Mouse (Mus musculus) forebrain, embryonic 14.5 days (tissue): Measurements from ENCODE around the gene Zfp839. TPM values are rescaled to one million over a fixed set of nuclear protein-coding genes. Genes with fewer than 3 reads are reported as not detected.

Experiments used
- ATAC-seq: fragments of 200-750 bp; cut with Nextera tagmentation; 2 replicates; pipeline ENCODE4 v1.8.0; 2017; ENCODE audit warnings: mild to moderate bottlenecking, moderate library complexity
- DNase-seq: peaks from one replicate; pipeline ENCODE4 v3.0.0-alpha.2; 2015; ENCODE audit warnings: low spot score
- H3K27ac ChIP-seq: fragments of 300-500 bp; sonication (generic); 2 replicates; pipeline ENCODE4 v1.5.1; 2014; ENCODE audit warnings: low read depth, mild to moderate bottlenecking, control low read depth, low read length, moderate library complexity
- H3K27me3 ChIP-seq: fragments of 300-500 bp; sonication (generic); replicated peaks from 2 replicates; pipeline ENCODE4 v1.6.1; 2014; ENCODE audit warnings: low read length, control low read depth, mixed read lengths; ENCODE audit not compliant: control insufficient read depth, insufficient read depth
- H3K36me3 ChIP-seq: fragments of 300-500 bp; sonication (generic); 2 replicates; pipeline ENCODE4 v1.6.1; 2014; ENCODE audit warnings: low read length, control low read depth; ENCODE audit not compliant: control insufficient read depth, insufficient read depth
- H3K4me1 ChIP-seq: fragments of 300-500 bp; sonication (generic); 2 replicates; pipeline ENCODE4 v1.6.1; 2014; ENCODE audit warnings: antibody characterized with exemption, low read length, control low read depth; ENCODE audit not compliant: control insufficient read depth, insufficient read depth
- H3K4me2 ChIP-seq: fragments of 300-500 bp; sonication (generic); 2 replicates; pipeline ENCODE4 v1.6.1; 2014; ENCODE audit warnings: mild to moderate bottlenecking, control low read depth, low read length
- H3K4me3 ChIP-seq: fragments of 300-500 bp; sonication (generic); 2 replicates; pipeline ENCODE4 v1.5.1; 2014; ENCODE audit warnings: low read depth, low read length, control low read depth
- H3K9ac ChIP-seq: fragments of 300-500 bp; sonication (generic); 2 replicates; pipeline ENCODE4 v1.6.1; 2014; ENCODE audit warnings: mild to moderate bottlenecking, low read length, control low read depth, moderate library complexity
- H3K9me3 ChIP-seq: fragments of 300-500 bp; sonication (generic); replicated peaks from 2 replicates; pipeline ENCODE4 v1.6.1; 2016; ENCODE audit warnings: low read length, control low read depth, mixed read lengths; ENCODE audit not compliant: control insufficient read depth
- WGBS: fragments of 180-500 bp; shearing (Covaris S2); extraction: QIAGEN DNeasy Blood & Tissue Kit; methylation state at CpG from one replicate; pipeline ENCODE4 v1.1.7; 2014; 5-methylcytosine and 5-hydroxymethylcytosine counted together
- polyA plus RNA-seq: library from polyadenylated mRNA; unstranded; fragments of >200 nt; fragmentation: Nextera tagmentation; extraction: Ambion mirVana; gene quantifications from 2 replicates; pipeline ENCODE4 v1.2.1, GENCODE M21; 2014

Gene Zfp839
- polyA plus RNA-seq = 0.81 and 0.88 TPM in 2 replicates

DNA sequence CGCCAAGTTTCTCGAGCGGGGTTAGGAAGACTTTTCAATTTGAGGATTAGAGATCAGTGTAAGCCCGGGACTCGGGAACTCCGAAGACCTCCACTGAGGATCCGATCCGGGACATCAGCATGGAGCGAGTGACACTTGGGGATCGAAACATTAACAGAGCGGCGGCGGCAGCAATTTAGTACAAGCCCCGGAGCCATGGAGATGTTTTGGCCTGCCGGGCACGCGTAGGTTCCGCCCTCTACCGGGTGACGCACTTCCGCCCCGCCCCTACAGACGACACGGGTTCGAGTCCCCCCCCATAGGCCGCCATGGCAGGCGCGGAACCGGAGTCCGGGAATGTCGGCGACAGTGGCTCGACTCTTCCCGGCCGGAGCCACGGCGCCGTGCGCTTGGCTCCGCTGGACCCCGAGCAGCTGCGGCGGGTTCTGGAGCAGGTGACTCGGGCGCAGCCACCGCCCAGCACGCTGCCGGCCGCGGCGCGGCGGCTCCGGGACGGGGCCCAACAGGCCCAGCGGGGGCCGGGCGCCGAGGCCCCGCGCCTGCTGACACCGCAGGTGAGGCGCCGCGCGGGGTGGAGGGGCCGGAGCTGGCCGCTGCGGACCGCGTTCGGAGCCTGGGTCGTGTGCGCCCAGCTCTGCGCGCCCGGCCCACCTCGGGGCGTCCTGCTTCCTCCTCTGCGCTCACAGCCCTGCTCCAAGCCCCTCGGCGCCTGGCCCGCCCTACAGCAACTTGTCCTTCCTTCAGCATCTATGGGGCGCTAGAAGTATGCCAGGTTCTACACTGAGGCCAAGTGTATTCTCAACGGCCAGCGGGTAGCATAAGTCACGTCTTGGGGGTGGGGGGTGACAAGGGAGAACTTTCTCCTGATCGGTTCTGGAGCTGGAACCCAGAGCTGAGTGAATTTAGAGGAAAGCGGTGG, at the start of gene Zfp839:
Zfp839 (plus strand) TSS at position 244 of the 919 bp plus-strand sequence.
- Histone ChIP-seq H3K36me3 (peaks cover 3% of the 10 kb centered on the region; the same call in 1 of the 2 replicates), H3K4me3 (peak within 1 kb of the TSS; percentile 81), H3K4me1 (peaks cover 10% of the 10 kb centered on the region), H3K9ac (peak within 1 kb of the TSS; percentile 85), H3K9me3 (no peaks in the 10 kb centered on the region), H3K27me3 (peaks cover 10% of the 10 kb centered on the region; the same call in 1 of the 2 replicates), H3K27ac (no peak within 1 kb of the TSS), H3K4me2 (peak within 1 kb of the TSS; percentile 74)
- peak; percentile 89 for ATAC-seq
- DNase-seq = peak; percentile 81
- under 1% methylated on average over 71 of the region's 89 CpGs for whole genome bisulfite sequencing

DNA sequence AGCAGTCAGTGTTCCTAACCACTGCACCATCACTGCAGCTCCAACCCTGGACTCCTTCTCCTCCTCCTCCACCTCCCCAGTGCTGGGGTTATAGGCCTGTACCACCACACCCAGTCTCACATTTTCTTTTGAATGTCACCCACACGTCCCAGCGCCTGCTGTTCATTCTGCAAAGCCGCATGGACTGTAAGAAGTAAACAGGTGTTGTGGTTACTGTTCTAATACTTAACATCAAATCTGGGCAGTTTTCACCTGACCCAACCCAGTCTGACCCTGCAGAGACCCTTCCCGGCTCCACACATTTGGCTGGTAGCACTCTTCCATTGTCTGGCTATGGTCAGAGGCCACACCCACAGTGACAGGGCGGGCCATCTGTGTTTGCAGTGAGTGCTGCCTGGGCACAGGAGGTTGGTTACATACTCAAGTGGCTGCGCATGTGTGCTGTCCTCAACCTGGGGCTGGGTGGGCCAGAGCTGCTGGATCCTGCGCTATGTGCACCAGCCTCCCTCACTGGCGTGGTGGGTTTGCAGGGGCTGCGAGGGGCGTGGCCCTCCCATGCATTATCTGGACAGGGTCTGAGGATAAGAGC, 48.1 kb upstream of the Zfp839 start:
- Histone ChIP-seq H3K27me3 (no peaks in the 10 kb centered on the region), H3K4me3 (no peak overlapping the region), H3K27ac (no peak overlapping the region), H3K4me1 (no peaks in the 10 kb centered on the region), H3K4me2 (no peak overlapping the region), H3K36me3 (peaks cover 18% of the 10 kb centered on the region), H3K9me3 (no peaks in the 10 kb centered on the region), H3K9ac (no peak overlapping the region)
- no peak for ATAC-seq
- 84% methylated on average over 10 of the region's 10 CpGs for WGBS
- DNase-seq = no peak

DNA sequence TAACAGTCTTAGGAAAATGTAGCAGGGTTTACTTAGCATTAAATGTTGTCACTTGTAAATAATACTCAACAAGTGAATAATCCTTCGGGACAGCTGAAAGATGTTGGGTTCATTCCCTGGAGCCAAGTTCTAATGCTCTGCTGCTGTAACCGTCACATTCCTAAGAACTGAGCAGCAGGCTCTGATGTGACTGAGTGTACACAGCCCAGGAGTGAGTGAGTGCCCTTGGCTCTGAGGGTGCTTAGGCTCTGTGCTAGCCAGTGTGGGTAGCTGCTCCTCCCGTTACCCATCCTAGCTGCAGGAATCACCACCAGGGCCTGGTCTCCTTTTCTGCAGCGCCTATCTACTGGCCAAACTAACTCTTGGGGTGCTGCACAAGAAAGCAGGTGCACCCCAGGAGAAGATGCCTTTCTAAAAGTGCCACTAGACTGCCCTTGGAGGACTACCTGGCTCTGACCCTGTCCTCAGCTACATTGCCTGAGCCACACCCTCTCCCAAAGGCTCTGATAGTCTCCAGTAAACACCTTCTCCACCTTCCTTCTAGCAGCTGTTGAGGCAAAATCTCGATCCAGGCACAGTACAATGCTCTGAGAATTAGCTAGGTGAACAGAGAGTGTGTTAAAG, 47.3 kb upstream of the Zfp839 start:
- Histone ChIP-seq H3K4me1 (no peaks in the 10 kb centered on the region), H3K4me3 (no peak overlapping the region), H3K27ac (no peak overlapping the region), H3K27me3 (no peaks in the 10 kb centered on the region), H3K4me2 (no peak overlapping the region), H3K9me3 (no peaks in the 10 kb centered on the region), H3K36me3 (peaks cover 22% of the 10 kb centered on the region), H3K9ac (peak overlapping the region; percentile 17; the same call in 1 of the 2 replicates)
- DNase-seq (no peak), ATAC-seq (no peak)
- 90% methylated on average over 5 of the region's 5 CpGs for WGBS

DNA sequence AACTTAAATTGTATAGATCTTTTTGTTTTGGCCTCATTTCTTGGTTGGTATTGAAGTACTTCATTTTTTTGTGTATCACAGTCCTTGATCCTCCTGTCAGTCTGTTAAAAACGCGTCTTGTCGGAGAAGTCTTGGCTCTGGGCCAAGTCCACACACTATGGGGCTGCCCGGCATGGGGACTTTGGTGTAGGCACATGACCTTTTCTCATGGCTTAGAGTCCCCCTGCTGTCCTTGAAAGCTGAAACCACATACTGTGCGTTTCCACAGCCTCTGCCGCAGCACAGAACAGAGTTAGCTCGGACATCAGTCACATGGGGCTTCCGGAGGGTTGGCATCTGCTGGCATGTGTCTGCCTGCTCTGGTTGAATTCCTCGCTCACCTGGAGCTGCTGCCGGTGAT, 45.8 kb upstream of the Zfp839 start:
- peak; percentile 65 for DNase-seq
- H3K4me1 ChIP-seq = no peaks in the 10 kb centered on the region
- no peak overlapping the region for H3K27ac ChIP-seq

DNA sequence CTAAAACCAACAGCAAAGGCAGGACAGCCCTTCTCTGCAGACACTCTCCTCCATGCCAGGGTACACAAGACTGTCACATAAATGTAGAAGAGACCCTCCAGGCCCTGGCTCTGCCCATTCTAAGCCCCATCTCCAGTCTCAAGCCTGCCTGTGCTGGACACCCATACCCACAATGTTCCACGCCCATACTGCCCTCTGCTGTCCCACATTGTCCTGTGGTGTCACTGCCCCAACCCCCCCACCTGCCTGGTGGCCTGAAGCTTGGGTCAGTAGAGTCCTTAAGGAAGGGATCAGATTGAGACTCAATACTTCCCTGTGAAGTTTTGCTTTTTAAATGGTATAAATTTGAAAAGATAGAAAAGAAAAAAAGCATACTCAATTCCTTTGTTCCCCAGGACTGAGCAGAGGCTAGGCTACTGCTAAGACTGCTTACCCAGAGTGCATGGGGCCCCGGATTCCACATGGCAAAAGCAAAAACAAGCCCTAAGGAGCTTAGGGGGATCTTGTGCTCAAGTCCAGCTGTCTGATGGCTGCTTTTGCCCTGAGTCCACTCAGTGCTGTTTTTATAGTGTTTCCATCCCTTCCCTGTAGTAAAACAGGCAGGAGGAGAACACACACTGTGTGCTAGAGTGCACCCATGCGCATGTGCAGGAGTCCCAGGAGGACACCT, 43.6 kb upstream of the Zfp839 start:
- WGBS = 73% methylated on average over 3 of the region's 3 CpGs
- Histone ChIP-seq H3K4me1 (no peaks in the 10 kb centered on the region), H3K4me3 (no peak overlapping the region), H3K36me3 (peaks cover 32% of the 10 kb centered on the region), H3K4me2 (no peak overlapping the region), H3K9me3 (no peaks in the 10 kb centered on the region), H3K27ac (no peak overlapping the region), H3K27me3 (no peaks in the 10 kb centered on the region), H3K9ac (no peak overlapping the region)
- DNase-seq (no peak), ATAC-seq (no peak)

More for the DNA sequence above, 45.8 kb upstream of the Zfp839 start:
- peak; percentile 58; the same call in 1 of the 2 replicates for ATAC-seq
- Histone ChIP-seq H3K36me3 (peaks cover 27% of the 10 kb centered on the region), H3K27me3 (no peaks in the 10 kb centered on the region), H3K4me2 (no peak overlapping the region), H3K4me3 (no peak overlapping the region), H3K9me3 (no peaks in the 10 kb centered on the region), H3K9ac (no peak overlapping the region)
- 14% methylated on average over 10 of the region's 10 CpGs for WGBS

DNA sequence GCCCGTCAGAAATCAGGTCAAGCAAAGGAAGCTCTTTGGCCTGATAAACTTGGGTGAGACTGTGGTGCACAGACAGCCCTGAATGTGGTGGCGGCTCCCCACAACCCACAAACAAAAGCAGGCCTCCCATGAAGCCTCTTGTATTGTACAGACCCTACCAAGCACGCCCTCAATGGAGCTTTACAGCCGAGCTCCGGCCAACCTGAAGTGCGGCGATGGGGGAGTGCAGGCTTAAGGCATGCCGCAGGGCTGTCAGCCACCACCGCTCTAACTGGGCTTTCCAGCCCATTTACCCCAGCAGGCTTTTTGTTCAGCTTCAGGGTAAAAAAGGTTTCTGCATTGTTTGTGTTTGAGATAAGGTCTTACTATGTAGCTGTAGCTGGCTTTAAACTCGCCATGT, 41.6 kb upstream of the Zfp839 start:
- H3K4me2 ChIP-seq = no peak overlapping the region
- H3K9me3 ChIP-seq = no peaks in the 10 kb centered on the region
- no peak for ATAC-seq
- peaks cover 38% of the 10 kb centered on the region for H3K36me3 ChIP-seq
- no peaks in the 10 kb centered on the region for H3K4me1 ChIP-seq
- H3K27ac ChIP-seq = peak overlapping the region; percentile 11; the same call in 1 of the 2 replicates
- DNase-seq = no peak
- no peak overlapping the region for H3K9ac ChIP-seq
- WGBS = 12% methylated on average over 10 of the region's 10 CpGs
- no peaks in the 10 kb centered on the region for H3K27me3 ChIP-seq
- no peak overlapping the region for H3K4me3 ChIP-seq

DNA sequence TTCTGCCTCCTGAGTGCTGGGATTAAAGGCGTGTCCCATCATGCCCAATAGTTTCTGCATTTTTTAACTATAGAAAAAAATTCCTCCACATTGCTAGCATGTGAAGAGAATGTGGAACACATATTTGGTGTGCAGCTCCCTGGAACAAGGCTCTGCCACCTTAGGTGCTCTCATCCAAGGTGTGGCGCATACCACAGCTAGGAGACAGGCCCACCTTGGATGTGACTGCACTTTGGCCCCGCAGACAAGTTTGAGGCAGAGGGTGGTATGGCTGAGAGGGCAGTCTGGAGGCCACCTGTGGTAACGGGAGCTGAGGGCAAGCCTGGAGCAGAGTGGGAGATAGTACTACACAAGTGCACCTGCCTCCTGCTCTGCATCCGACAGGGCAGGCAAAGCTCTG, 41.2 kb upstream of the Zfp839 start:
- H3K27ac ChIP-seq = 0 out of 2 replicates have a peak overlapping the region, but pooled peaks have one; percentile 18

DNA sequence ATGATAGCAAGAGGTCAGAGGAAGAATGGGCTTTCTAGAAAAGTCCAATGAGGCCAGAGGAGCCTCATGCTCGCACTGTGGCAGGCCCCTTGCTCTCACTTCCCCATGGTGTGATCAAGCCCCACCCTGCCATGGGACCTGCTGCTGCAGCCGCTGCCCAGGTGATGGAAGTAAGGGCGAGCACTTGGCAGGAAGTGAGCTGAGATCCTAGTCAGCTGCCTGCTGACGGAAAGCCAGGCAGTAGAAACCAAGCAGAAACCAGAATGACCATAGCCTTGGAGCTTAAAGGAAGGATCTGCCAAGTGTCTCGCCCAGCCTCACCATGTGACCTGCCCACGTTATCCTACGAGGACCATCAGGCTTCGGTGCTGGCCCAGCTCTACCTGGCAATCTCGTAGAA, 36.9 kb upstream of the Zfp839 start:
- Histone ChIP-seq H3K4me3 (no peak overlapping the region), H3K4me2 (no peak overlapping the region), H3K27me3 (no peaks in the 10 kb centered on the region), H3K9me3 (no peaks in the 10 kb centered on the region), H3K9ac (no peak overlapping the region), H3K4me1 (no peaks in the 10 kb centered on the region), H3K36me3 (peaks cover 24% of the 10 kb centered on the region), H3K27ac (no peak overlapping the region)
- ATAC-seq = no peak
- DNase-seq = no peak
- WGBS = 91% methylated on average over 9 of the region's 9 CpGs

More for the DNA sequence above, 41.2 kb upstream of the Zfp839 start:
- Histone ChIP-seq H3K4me3 (no peak overlapping the region), H3K9ac (no peak overlapping the region), H3K36me3 (peaks cover 38% of the 10 kb centered on the region), H3K27me3 (no peaks in the 10 kb centered on the region), H3K4me1 (no peaks in the 10 kb centered on the region), H3K9me3 (no peaks in the 10 kb centered on the region), H3K4me2 (no peak overlapping the region)
- ATAC-seq (no peak), DNase-seq (no peak)
- 78% methylated on average over 5 of the region's 5 CpGs for WGBS
